Mouse (Mus musculus) bone marrow macrophage, adult 2 months (primary cell): ENCODE measurements around the gene Ror2. TPM values are rescaled to one million over a fixed set of nuclear protein-coding genes. Genes with fewer than 3 reads are reported as not detected.

Experiments
- H3K27ac ChIP-seq: 2 replicates; pipeline ENCODE4 v1.5.1; 2012; ENCODE audit warnings: low read depth, low read length; ENCODE audit not compliant: insufficient read depth
- H3K4me1 ChIP-seq: 2 replicates; pipeline ENCODE4 v1.6.1; 2012; ENCODE audit warnings: low read length; ENCODE audit not compliant: control insufficient read depth, insufficient read depth
- H3K4me3 ChIP-seq: 2 replicates; pipeline ENCODE4 v1.5.1; 2012; ENCODE audit warnings: mild to moderate bottlenecking, low read length, moderate library complexity; ENCODE audit not compliant: insufficient read depth
- CTCF ChIP-seq: IDR thresholded peaks from 2 replicates; pipeline ENCODE4 v1.5.1; 2012; ENCODE audit warnings: low read depth, mild to moderate bottlenecking, low read length, moderate library complexity
- POLR2A ChIP-seq: IDR thresholded peaks from 2 replicates; pipeline ENCODE4 v1.6.1; 2012; ENCODE audit warnings: mild to moderate bottlenecking, low read depth, low read length, borderline replicate concordance
- polyA plus RNA-seq: library from polyadenylated mRNA; stranded (reverse); fragments of >200 nt; gene quantifications from 2 replicates; pipeline ENCODE4 v1.2.4, GENCODE M21; 2012; ENCODE audit not compliant: missing spikeins, insufficient read depth, insufficient read length

The Ror2 gene
- polyA plus RNA-seq, 1 experiment: not detected

GRCm38 (mm10) chr13:53110249-53110578, 175.7 kb downstream of the Ror2 start:
- no peaks in the 10 kb centered on the region for H3K4me1 ChIP-seq
- no peak overlapping the region for H3K4me3 ChIP-seq
- H3K27ac ChIP-seq: no peak overlapping the region
- TF ChIP-seq POLR2A (no peak), CTCF (no peak)

GRCm38 (mm10) chr13:53109560-53110248, 176.2 kb downstream of the Ror2 start:
- TF ChIP-seq CTCF (peak; percentile 85), POLR2A (no peak)
- no peaks in the 10 kb centered on the region for H3K4me1 ChIP-seq
- no peak overlapping the region for H3K4me3 ChIP-seq
- H3K27ac ChIP-seq: no peak overlapping the region

- no peak for TF ChIP-seq POLR2A
- no peak for TF ChIP-seq CTCF
- Histone ChIP-seq H3K4me3 (no peak overlapping the region), H3K4me1 (no peaks in the 10 kb centered on the region), H3K27ac (no peak overlapping the region)
Measured at GRCm38 (mm10) chr13:53106676-53107075, 179.2 kb downstream of the Ror2 start.

DNA sequence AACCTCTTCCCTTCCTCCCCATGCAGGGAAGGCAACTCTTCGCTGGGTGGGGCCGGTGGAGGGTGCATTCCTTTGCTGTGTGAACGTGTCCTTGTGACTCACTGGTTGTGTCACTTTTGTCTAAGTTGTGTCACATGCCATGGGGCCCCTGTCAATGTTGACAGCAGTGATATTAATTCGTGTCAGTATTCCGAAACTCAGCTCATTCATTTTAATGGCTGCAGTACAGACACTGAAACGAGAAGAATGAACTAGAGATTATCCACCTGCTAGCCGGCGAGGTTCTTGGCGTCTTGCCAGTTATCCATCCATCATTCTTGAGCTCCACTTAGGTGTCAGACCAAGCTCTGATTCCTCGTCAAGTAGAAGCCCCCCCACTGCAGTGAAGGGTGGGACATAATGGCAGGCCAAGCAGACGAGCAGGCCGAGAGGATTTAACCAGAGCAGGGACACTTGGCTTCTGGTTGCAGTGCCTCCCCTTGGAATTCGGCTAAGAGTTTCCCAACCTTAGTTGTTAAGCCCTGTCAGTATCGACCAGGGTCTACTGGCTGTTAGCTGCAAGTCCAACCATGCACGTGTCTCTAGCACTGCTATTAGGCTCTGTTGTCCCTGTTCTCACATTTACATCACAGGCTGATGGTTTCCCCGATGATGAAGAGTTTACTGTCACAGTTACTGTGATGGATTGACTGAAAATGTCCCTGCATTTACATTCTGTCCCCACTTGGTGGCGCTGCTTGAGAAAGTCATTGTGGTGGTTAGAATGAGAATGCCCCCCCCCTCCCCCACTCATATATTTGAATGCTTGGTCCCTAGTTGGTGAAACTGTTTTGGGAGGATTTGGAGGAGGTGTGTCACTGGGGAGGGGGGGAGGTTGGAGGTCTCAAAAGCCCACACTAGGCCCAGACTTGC, 185.9 kb downstream of the Ror2 start:
- Histone ChIP-seq H3K4me1 (no peaks in the 10 kb centered on the region), H3K4me3 (no peak overlapping the region), H3K27ac (no peak overlapping the region)
- peak; percentile 29; the same call in 1 of the 2 replicates for TF ChIP-seq CTCF
- TF ChIP-seq POLR2A: no peak

- TF ChIP-seq CTCF: peak; percentile 88
- TF ChIP-seq POLR2A: no peak
- Histone ChIP-seq H3K4me3 (no peak overlapping the region), H3K4me1 (no peaks in the 10 kb centered on the region), H3K27ac (no peak overlapping the region)
Measured at GRCm38 (mm10) chr13:53096615-53097014, 189.3 kb downstream of the Ror2 start.

DNA sequence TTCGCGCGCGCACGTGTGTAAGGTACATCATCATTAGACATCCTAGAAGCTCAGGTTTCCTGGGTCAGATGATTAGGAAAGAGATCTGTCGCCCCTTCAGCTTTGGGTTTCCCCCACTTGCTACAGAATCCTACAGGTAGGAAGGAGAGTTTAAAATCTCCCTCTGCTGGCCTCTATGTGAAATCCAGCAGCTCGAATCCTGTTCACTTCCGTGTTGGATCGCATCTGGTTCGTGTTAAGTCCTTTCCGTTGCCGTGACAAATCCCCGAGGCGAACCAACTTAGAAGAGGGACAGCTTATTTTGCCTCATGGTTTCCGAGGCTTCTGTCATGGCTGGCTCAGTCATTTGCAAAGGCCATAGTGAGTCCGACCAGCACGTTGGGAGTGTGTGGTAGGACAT, 190.7 kb downstream of the Ror2 start:
- TF ChIP-seq POLR2A (no peak), CTCF (no peak)
- no peak overlapping the region for H3K27ac ChIP-seq
- no peaks in the 10 kb centered on the region for H3K4me1 ChIP-seq
- no peak overlapping the region for H3K4me3 ChIP-seq

DNA sequence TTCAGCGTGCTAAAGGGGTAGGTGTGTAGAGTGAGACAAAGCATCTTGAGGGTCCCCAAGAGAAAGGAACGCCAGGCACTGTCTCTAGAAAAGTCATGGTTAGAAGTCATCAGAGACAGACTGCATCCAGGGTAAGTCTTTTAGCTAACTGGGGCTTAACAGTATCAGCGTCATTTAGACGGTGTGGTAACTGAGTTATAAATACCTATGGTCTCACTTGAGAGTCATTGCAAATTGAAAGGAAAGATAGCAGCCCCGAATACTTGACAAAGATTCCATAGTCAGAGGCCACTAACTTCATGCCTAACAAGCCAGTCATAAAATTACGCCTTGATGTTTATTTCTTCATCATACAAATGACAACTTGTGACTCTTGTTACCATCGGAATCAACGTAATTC, 191.3 kb downstream of the Ror2 start:
- no peak for TF ChIP-seq CTCF
- TF ChIP-seq POLR2A: no peak
- H3K27ac ChIP-seq: no peak overlapping the region
- H3K4me1 ChIP-seq: no peaks in the 10 kb centered on the region
- H3K4me3 ChIP-seq: no peak overlapping the region

- Histone ChIP-seq H3K4me3 (no peak overlapping the region), H3K4me1 (no peaks in the 10 kb centered on the region), H3K27ac (no peak overlapping the region)
- TF ChIP-seq CTCF (no peak), POLR2A (no peak)
Measured at GRCm38 (mm10) chr13:53093407-53093806, 192.5 kb downstream of the Ror2 start.

DNA sequence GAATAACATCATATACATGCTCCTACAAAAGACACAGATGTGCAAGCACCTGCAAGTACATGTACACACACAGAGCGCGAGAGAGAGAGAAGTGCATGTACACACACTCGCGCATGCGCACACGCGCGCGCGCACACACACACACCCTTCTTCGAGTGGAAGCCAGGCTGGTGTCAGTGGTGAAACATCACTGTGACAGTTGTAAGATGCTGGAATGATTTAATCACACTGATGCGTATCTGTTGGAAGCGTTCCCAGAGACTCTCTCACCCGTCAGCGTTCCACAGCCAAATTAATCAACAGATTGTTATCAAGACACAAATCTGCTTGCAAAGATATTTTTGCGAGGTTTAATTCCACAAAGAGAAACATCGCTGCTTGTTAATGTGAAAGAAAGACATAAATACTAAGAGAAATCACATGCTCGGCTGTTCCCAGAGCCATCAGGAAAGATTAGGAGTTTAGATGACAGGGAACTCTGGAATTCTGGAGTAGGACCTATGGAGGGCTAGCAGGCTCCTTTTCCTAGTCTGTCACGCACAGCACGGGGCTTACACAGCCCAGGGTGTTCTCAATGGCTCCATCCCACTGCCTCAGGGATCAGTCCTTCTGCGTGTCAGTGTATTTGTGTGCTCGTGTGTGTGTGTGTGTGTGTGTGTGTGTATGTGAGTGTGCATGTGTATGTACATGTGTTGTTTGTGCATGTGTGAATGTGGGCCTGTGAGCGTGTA, 199.2 kb downstream of the Ror2 start:
- TF ChIP-seq POLR2A (no peak), CTCF (no peak)
- Histone ChIP-seq H3K27ac (no peak overlapping the region), H3K4me3 (no peak overlapping the region), H3K4me1 (no peaks in the 10 kb centered on the region)
